Mouse (Mus musculus) R1 (cell line): Measurements from ENCODE around the gene Nav1.

Experiments used
- DNase-seq: peaks from one replicate; pipeline ENCODE4 v3.0.0-alpha.2; 2018; ENCODE audit warnings: low read depth, low spot score

Nav1 gene

GRCm38 (mm10) chr1:135517469-135517868, 89.6 kb downstream of the Nav1 start:
- no peak for DNase-seq

GRCm38 (mm10) chr1:135516511-135517305, 90.4 kb downstream of the Nav1 start:
- DNase-seq: no peak

GRCm38 (mm10) chr1:135515633-135516238, 91.4 kb downstream of the Nav1 start:
- no peak for DNase-seq

- DNase-seq: no peak
These were observed 92.0 kb downstream of the Nav1 start for GRCm38 (mm10) chr1:135514913-135515632.

GRCm38 (mm10) chr1:135514046-135514445, 93.0 kb downstream of the Nav1 start:
- DNase-seq: no peak

GRCm38 (mm10) chr1:135513464-135513863, 93.6 kb downstream of the Nav1 start:
- DNase-seq: no peak

GRCm38 (mm10) chr1:135510346-135510977, 96.6 kb downstream of the Nav1 start:
- peak; percentile 86 for DNase-seq

- peak; percentile 70 for DNase-seq
These were observed 97.7 kb downstream of the Nav1 start for GRCm38 (mm10) chr1:135509145-135510084.

GRCm38 (mm10) chr1:135508349-135508634, 98.8 kb downstream of the Nav1 start:
- DNase-seq: no peak

- peak; percentile 98 for DNase-seq
These were observed 99.3 kb downstream of the Nav1 start for GRCm38 (mm10) chr1:135507572-135508348.

GRCm38 (mm10) chr1:135505499-135505898, 101.6 kb downstream of the Nav1 start:
- no peak for DNase-seq

- no peak for DNase-seq
These were observed 103.7 kb downstream of the Nav1 start for GRCm38 (mm10) chr1:135503436-135503835.

- DNase-seq: no peak
These were observed 104.3 kb downstream of the Nav1 start for GRCm38 (mm10) chr1:135502750-135503149.

- peak; percentile 84 for DNase-seq
These were observed 105.0 kb downstream of the Nav1 start for GRCm38 (mm10) chr1:135502135-135502534.

- no peak for DNase-seq
These were observed 108.4 kb downstream of the Nav1 start for GRCm38 (mm10) chr1:135498455-135499358.

- DNase-seq: peak; percentile 57
These were observed 112.0 kb downstream of the Nav1 start for GRCm38 (mm10) chr1:135495048-135495447.

GRCm38 (mm10) chr1:135493862-135494261, 113.2 kb downstream of the Nav1 start:
- no peak for DNase-seq

- no peak for DNase-seq
These were observed 114.7 kb downstream of the Nav1 start for GRCm38 (mm10) chr1:135492406-135492805.

GRCm38 (mm10) chr1:135490931-135491666, 116.0 kb downstream of the Nav1 start:
- no peak for DNase-seq
